Mouse (Mus musculus) liver, adult (tissue): ENCODE data around the gene Rbm3.

Experiments used
- GATA4 ChIP-seq: IDR thresholded peaks from 2 replicates; pipeline ENCODE4 v1.6.1; 2014; ENCODE audit warnings: mild to moderate bottlenecking, low read length; ENCODE audit not compliant: insufficient replicate concordance

Rbm3 gene

DNA sequence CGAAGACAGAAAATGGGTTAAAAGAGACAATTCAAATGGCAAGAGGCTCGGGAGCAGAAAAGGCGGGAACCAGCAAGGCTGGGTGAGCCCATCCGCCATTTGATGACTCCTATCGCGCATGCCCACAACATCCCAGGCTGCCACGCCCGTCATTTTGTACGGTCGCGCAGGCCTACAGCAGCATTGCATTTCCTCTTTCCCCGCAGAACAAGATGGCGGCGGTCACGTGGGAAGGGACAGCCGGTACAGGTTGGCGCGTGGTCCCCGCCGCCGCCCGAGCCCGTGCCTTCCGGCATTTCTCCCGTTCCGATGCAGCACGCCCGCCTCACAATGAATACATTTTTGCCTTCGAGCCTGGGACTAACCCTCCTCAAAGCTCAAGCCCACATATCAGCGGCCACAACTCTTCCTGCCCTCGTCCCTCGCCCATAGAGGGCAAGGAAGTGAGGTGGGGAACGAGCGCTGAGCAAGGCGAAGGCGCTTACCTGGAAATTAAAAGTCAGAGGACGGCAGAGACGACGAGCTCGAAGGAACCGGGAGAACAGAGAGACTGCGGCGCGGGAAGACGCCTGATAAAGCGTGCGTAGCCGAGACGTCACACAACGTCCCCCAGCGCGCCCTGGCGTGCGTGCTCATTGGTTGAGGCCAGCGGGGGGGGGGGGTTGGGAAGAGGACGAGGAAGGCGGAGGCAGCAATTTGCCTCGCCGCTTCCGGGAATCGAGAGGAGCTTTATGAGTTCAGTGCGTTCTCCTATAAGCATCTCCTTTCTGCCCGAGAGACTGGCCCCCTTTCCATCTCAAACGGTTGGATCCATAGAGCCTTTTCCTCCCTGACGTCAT is at the start of gene Rbm3:
TSS of gene Rbm3 (minus strand) at position 728 of the 839 bp plus-strand sequence.
- TF ChIP-seq GATA4, result no peak

DNA sequence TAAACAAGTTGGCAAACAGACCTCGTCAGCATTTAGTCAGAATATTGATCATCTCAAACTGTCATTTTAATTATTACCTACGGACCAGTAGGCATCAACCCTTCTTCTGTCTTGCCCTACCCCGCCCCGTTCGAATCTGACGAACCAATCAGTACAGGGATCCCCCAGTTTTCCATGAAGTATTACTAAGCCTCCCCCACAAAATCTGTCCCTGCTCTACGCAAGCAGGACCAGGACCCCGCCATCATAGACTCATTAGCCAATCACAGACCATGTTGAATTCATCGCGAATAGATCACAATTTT is 47.7 kb upstream of the Rbm3 start, which contains the start of gene Ebp:
TSS of gene Ebp (minus strand) at position 94 of the 305 bp plus-strand sequence.
- TF ChIP-seq GATA4, result no peak

- no peak for TF ChIP-seq GATA4
Measured at GRCm38 (mm10) chrX:8192640-8193418, 47.1 kb upstream of the Rbm3 start.

DNA sequence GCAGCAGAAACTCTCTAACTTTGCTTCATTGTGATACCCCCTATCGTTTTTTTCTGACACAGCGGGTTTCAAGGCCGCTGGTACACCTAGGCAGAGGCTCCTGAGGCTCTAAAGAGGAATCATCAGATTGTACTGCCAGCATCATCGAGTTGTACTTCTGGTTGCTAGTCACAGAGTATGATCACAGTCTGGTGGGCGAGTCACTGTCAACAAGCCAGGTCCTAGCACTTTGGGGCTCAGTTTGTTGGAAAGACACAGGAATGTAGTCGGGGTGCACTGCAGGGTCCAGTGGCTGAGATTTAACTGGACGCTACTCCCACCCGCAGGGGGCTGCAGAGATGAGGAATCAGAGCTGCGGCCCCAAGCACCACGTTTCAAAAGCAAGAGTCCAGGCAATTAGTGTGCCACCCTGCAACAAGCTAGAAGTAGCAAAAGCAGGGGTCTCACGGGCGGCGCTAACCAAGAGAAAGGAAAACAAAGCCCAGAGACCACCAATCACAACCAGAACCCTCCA is 46.5 kb upstream of the Rbm3 start:
- no peak for TF ChIP-seq GATA4

GRCm38 (mm10) chrX:8182871-8183540 is 37.3 kb upstream of the Rbm3 start:
- no peak for TF ChIP-seq GATA4

- no peak for TF ChIP-seq GATA4
Measured at GRCm38 (mm10) chrX:8179646-8180045, 34.0 kb upstream of the Rbm3 start.

DNA sequence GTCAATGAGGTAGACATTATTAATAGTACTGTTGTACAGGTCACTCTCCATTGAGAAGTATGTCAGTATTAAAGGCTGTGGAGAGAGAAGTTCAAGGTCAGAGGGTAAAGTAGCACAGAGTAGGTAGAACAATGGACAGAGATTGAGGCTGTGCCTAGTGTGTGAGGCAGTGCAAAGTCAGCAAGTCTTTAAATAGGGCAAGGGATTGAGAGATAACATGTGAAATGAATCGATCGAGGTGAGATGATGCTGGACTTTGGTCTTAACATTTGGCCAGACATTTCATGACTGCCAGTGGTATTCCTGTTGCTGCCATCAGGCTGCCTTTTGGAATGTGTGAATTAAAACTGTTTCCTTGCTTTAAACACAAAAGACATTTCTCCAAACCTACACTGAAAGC is 33.2 kb upstream of the Rbm3 start:
- no peak for TF ChIP-seq GATA4

GRCm38 (mm10) chrX:8175504-8176385 is 30.1 kb upstream of the Rbm3 start, which contains the start of gene Tbc1d25:
TSS of gene Tbc1d25 (minus strand) at chrX:8176181.
- no peak; the same call in 1 of the 2 replicates for TF ChIP-seq GATA4

DNA sequence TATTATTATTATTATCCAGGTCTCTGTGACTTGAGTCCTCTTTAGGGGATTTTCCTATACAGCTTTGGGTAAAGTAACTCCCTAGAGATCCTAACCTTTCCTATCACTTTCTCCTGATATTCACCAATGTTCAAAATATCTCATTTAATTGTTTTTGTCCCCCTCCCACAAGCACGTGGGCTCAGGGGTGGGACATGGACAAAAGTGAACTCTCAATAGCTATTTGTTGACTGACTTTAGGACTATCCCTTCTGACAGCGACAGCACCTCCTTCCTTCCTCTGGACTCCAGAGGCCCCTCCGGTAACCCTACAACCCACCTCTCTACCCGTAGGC is 29.5 kb upstream of the Rbm3 start:
- no peak for TF ChIP-seq GATA4

DNA sequence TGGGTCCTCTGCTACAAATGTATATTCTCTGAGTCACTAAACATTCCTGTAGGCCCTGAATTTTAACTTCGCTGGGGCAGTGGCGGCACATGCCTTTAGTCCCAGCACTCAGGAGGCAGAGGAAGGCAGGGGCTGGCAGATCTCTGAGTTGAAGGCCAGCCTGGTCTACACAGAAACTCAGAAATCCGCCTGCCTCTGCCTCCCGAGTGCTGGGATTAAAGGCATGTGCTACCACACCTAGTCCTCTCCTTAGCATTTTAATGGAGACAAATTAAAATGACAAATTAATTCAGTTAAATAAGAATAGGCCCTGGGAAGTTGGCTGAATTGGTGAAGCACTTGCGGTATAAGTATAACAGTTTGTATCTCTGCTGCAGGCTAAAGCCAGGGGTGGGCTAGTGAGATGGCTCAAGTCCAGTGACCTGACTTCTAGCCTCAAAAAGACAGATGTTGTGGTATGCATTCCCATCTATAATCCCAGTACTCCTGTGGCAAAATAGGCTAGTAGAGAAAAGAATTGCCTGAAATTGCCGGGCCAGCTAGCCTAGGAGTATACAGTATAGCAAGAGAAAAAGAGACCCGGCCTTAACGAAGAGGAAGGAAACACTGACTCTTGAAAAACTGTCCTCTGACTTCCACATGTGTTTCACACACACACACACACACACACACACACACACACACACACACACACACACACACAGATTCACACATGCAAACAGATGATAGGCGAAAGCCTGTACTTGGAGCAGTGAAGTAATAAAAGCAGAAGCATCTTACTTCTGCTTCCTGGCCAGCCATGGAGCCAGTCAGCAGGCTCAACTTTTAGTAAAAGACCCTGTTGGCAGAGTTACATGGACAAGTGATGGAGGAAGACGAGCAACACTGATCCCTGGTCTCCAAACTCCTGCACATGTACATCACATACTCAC is 22.3 kb upstream of the Rbm3 start:
- no peak for TF ChIP-seq GATA4

GRCm38 (mm10) chrX:8164471-8164870 is 18.8 kb upstream of the Rbm3 start:
- no peak for TF ChIP-seq GATA4

DNA sequence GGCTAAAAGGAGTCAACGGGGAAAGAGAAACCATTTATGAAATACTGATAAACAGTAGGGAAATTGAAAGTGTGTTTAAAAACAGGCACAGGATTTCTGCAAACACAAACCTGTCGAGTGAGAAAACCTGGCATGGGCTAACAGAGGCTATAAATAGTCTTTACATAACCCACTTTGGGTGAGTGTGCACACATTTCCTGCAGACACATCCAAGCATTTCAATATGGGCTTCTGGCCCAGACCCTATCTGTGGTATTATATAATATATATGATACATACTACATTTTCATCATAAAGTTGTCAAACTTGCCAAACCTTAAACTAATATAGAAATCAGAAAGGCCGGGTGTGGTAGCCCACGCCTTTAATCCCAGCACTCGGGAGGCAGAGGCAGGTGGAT is 17.4 kb upstream of the Rbm3 start:
- no peak for TF ChIP-seq GATA4

DNA sequence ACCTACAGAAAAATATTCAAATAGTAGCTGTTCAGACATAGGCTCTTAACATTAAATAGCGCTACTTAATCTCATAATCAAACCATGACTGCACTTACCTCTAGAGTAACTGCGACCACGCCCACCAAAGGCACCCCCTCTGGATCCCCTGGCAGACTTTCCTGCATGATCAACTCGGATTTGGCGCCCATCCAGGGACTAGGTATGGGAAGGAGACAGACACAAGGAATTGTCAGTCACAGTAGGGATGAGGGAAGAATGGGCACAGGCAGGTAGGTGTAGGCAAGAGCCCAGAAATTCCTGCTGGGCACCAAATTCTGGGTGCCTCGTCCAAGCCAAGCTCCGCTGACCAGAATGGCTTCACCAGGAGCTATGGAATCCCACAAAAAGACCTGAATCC is 1.9 kb downstream of the Rbm3 start:
- no peak for TF ChIP-seq GATA4

DNA sequence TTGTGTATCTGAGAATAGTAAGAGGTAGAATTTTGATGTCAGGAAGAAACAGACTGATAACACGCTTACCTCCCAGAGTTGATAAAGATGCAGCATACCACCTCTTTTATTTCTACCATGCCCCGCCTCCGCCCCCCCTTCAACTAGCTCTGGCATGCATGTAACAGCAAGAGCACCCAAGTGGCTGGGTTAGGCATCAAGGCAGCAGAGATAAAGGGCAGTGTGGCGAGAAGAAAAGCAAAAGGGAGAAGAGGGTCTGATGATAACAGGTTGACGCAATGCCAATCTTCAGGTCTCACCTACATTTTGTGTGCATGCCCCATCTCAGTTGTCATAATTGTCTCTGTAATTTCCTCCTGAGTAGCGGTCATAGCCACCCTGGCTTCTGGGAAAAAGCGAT is 2.7 kb downstream of the Rbm3 start:
- no peak for TF ChIP-seq GATA4
